Mouse (Mus musculus): ENCODE results near the gene Ociad2. TPM values are rescaled to one million over a fixed set of nuclear protein-coding genes. Genes with fewer than 3 reads are reported as not detected.
A peak's percentile ranks its signal among the peaks of the same experiment; 100 is the strongest.

Gene Ociad2
- total RNA-seq, 2 experiments from 2014 or later = 110 to 119 TPM

- DNase-seq (ENCODE audit: low spot score in 2 of 2) = no peak
- intact Hi-C loops (cut with DNase I) = no loop called here
Observed at GRCm38 (mm10) chr5:73313591-73313990, 27.2 kb downstream of the Ociad2 start.

- no peak for DNase-seq (ENCODE audit: low spot score in 2 of 2)
- intact Hi-C loops (cut with DNase I) = no loop called here
Observed at GRCm38 (mm10) chr5:73311458-73311857, 29.4 kb downstream of the Ociad2 start.

GRCm38 (mm10) chr5:73310401-73310800 lies 30.4 kb downstream of the Ociad2 start:
- DNase-seq (ENCODE audit: low spot score in 2 of 2) = no peak
- intact Hi-C loops (cut with DNase I) = no loop called here

- intact Hi-C loops (cut with DNase I) = no loop called here
- no peak for DNase-seq (ENCODE audit: low spot score in 2 of 2)
Observed at GRCm38 (mm10) chr5:73309496-73309895, 31.3 kb downstream of the Ociad2 start.

- DNase-seq (ENCODE audit: low spot score in 2 of 2) = no peak
- intact Hi-C loops (cut with DNase I) = no loop called here
Observed at GRCm38 (mm10) chr5:73307297-73307696, 33.5 kb downstream of the Ociad2 start.

- intact Hi-C loops (cut with DNase I) = no loop called here
- no peak for DNase-seq (ENCODE audit: low spot score in 2 of 2)
Observed at GRCm38 (mm10) chr5:73306486-73306885, 34.3 kb downstream of the Ociad2 start.

- DNase-seq (ENCODE audit: low spot score in 2 of 2) = no peak
- intact Hi-C loops (cut with DNase I) = no loop called here
Observed at GRCm38 (mm10) chr5:73304507-73304906, 36.3 kb downstream of the Ociad2 start.

- intact Hi-C loops (cut with DNase I) = no loop called here
- DNase-seq (ENCODE audit: low spot score in 2 of 2) = no peak
Observed at GRCm38 (mm10) chr5:73301601-73302307, 39.1 kb downstream of the Ociad2 start.

GRCm38 (mm10) chr5:73295916-73296315 lies 44.9 kb downstream of the Ociad2 start:
- intact Hi-C loops (cut with DNase I) = no loop called here

GRCm38 (mm10) chr5:73295016-73295415 lies 45.8 kb downstream of the Ociad2 start:
- intact Hi-C loops (cut with DNase I) = no loop called here
- DNase-seq (ENCODE audit: low spot score in 2 of 2) = no peak

More at GRCm38 (mm10) chr5:73295916-73296315, 44.9 kb downstream of the Ociad2 start:
- no peak for DNase-seq (ENCODE audit: low spot score in 2 of 2)

- intact Hi-C loops (cut with DNase I) = loop anchor here (5.0 kb wide), 1 partner anchor 161 kb away; no protein-coding TSS in a partner anchor
Observed at GRCm38 (mm10) chr5:73293458-73293827, 47.4 kb downstream of the Ociad2 start.

GRCm38 (mm10) chr5:73292502-73293457 lies 48.0 kb downstream of the Ociad2 start, which contains the start of gene Ociad1:
TSS of gene Ociad1 (plus strand) at chr5:73292784.
- peak; percentile 95 to 97 for DNase-seq (ENCODE audit: low spot score in 2 of 2)
- intact Hi-C loops (cut with DNase I) = loop anchor here (1.0 to 5.0 kb wide), 2 partner anchors 36 to 160 kb away; partner anchors contain the start of gene Fryl

More at GRCm38 (mm10) chr5:73293458-73293827, 47.4 kb downstream of the Ociad2 start:
- no peak for DNase-seq (ENCODE audit: low spot score in 2 of 2)

GRCm38 (mm10) chr5:73289900-73290299 lies 50.9 kb downstream of the Ociad2 start:
- DNase-seq (ENCODE audit: low spot score in 2 of 2) = no peak
- intact Hi-C loops (cut with DNase I) = loop anchor here (5.0 kb wide), 1 partner anchor 158 kb away; no protein-coding TSS in a partner anchor

- DNase-seq (ENCODE audit: low spot score in 2 of 2) = no peak
- intact Hi-C loops (cut with DNase I) = no loop called here
Observed at GRCm38 (mm10) chr5:73286603-73287002, 54.2 kb downstream of the Ociad2 start.

- intact Hi-C loops (cut with DNase I) = no loop called here
Observed at GRCm38 (mm10) chr5:73285470-73285978, 55.3 kb downstream of the Ociad2 start.

GRCm38 (mm10) chr5:73284046-73284445 lies 56.8 kb downstream of the Ociad2 start:
- DNase-seq (ENCODE audit: low spot score in 2 of 2) = no peak
- intact Hi-C loops (cut with DNase I) = no loop called here

More at GRCm38 (mm10) chr5:73285470-73285978, 55.3 kb downstream of the Ociad2 start:
- DNase-seq (ENCODE audit: low spot score in 2 of 2) = no peak

- intact Hi-C loops (cut with DNase I) = no loop called here
- no peak for DNase-seq (ENCODE audit: low spot score in 2 of 2)
Observed at GRCm38 (mm10) chr5:73280567-73280850, 60.3 kb downstream of the Ociad2 start.

- no peak for DNase-seq (ENCODE audit: low spot score in 2 of 2)
- intact Hi-C loops (cut with DNase I) = no loop called here
Observed at GRCm38 (mm10) chr5:73279732-73280566, 60.9 kb downstream of the Ociad2 start.

- intact Hi-C loops (cut with DNase I) = no loop called here
- DNase-seq (ENCODE audit: low spot score in 2 of 2) = no peak
Observed at GRCm38 (mm10) chr5:73279190-73279589, 61.6 kb downstream of the Ociad2 start.
